Mouse (Mus musculus): Measurements from ENCODE around the gene Mllt11. TPM values are rescaled to one million over a fixed set of nuclear protein-coding genes. Genes with fewer than 3 reads are reported as not detected.

The Mllt11 gene
- polyA plus RNA-seq, 1 experiment: 23.3 TPM

- no peak overlapping the region; the same call in 1 of the 2 replicates for H3K27ac ChIP-seq (ENCODE audit: insufficient read depth, low read depth, low read length)
- TF ChIP-seq CTCF (IDR thresholded peaks at IDR 0.05; ENCODE audit: low read depth, low read length): no peak
- no peak for TF ChIP-seq POLR2A (IDR thresholded peaks at IDR 0.05; ENCODE audit: borderline replicate concordance, low read depth, low read length)
- H3K4me3 ChIP-seq (ENCODE audit: insufficient read depth, low read length): no peak overlapping the region
- H3K4me1 ChIP-seq (ENCODE audit: control insufficient read depth, insufficient read depth, low read length): peaks cover 22% of the 10 kb centered on the region
These were observed 800 bp upstream of the Mllt11 start for GRCm38 (mm10) chr3:95232771-95233170.

GRCm38 (mm10) chr3:95230495-95231297, 1.3 kb downstream of the Mllt11 start:
- Histone ChIP-seq H3K4me1 (ENCODE audit: control insufficient read depth, insufficient read depth, low read length) (peaks cover 18% of the 10 kb centered on the region), H3K27ac (ENCODE audit: insufficient read depth, low read depth, low read length) (peak overlapping the region; percentile 99), H3K4me3 (ENCODE audit: insufficient read depth, low read length) (peak overlapping the region; percentile 88)
- no peak for TF ChIP-seq POLR2A (IDR thresholded peaks at IDR 0.05; ENCODE audit: borderline replicate concordance, low read depth, low read length)
- TF ChIP-seq CTCF (IDR thresholded peaks at IDR 0.05; ENCODE audit: low read depth, low read length): no peak

- TF ChIP-seq CTCF (IDR thresholded peaks at IDR 0.05; ENCODE audit: low read depth, low read length): no peak
- TF ChIP-seq POLR2A (IDR thresholded peaks at IDR 0.05; ENCODE audit: borderline replicate concordance, low read depth, low read length): no peak
- peaks cover 18% of the 10 kb centered on the region for H3K4me1 ChIP-seq (ENCODE audit: control insufficient read depth, insufficient read depth, low read length)
These were observed 2.0 kb downstream of the Mllt11 start for GRCm38 (mm10) chr3:95229781-95230494.

GRCm38 (mm10) chr3:95228894-95229780, 2.8 kb downstream of the Mllt11 start:
- H3K27ac ChIP-seq (ENCODE audit: insufficient read depth, low read depth, low read length): peak overlapping the region; percentile 99
- H3K4me3 ChIP-seq (ENCODE audit: insufficient read depth, low read length): peak overlapping the region; percentile 88
- TF ChIP-seq POLR2A (IDR thresholded peaks at IDR 0.05; ENCODE audit: borderline replicate concordance, low read depth, low read length) (no peak), CTCF (IDR thresholded peaks at IDR 0.05; ENCODE audit: low read depth, low read length) (no peak)
- peaks cover 18% of the 10 kb centered on the region for H3K4me1 ChIP-seq (ENCODE audit: control insufficient read depth, insufficient read depth, low read length)

More at GRCm38 (mm10) chr3:95229781-95230494, 2.0 kb downstream of the Mllt11 start:
- Histone ChIP-seq H3K4me3 (ENCODE audit: insufficient read depth, low read length) (peak overlapping the region; percentile 88), H3K27ac (ENCODE audit: insufficient read depth, low read depth, low read length) (peak overlapping the region; percentile 99)

GRCm38 (mm10) chr3:95228148-95228893, 3.6 kb downstream of the Mllt11 start, which contains the start of gene Cdc42se1:
Gene Cdc42se1, plus strand, starts transcription at chr3:95228732.
- Histone ChIP-seq H3K4me3 (ENCODE audit: insufficient read depth, low read length) (peak within 1 kb of the TSS; percentile 88), H3K4me1 (ENCODE audit: control insufficient read depth, insufficient read depth, low read length) (peaks cover 18% of the 10 kb centered on the region), H3K27ac (ENCODE audit: insufficient read depth, low read depth, low read length) (peak within 1 kb of the TSS; percentile 99)
- no peak for TF ChIP-seq CTCF (IDR thresholded peaks at IDR 0.05; ENCODE audit: low read depth, low read length)
- TF ChIP-seq POLR2A (IDR thresholded peaks at IDR 0.05; ENCODE audit: borderline replicate concordance, low read depth, low read length): peak; percentile 9; the same call in 1 of the 2 replicates

GRCm38 (mm10) chr3:95227214-95227613, 4.8 kb downstream of the Mllt11 start:
- peaks cover 11% of the 10 kb centered on the region for H3K4me1 ChIP-seq (ENCODE audit: control insufficient read depth, insufficient read depth, low read length)
- H3K27ac ChIP-seq (ENCODE audit: insufficient read depth, low read depth, low read length): peak overlapping the region; percentile 26
- TF ChIP-seq POLR2A (IDR thresholded peaks at IDR 0.05; ENCODE audit: borderline replicate concordance, low read depth, low read length) (no peak), CTCF (IDR thresholded peaks at IDR 0.05; ENCODE audit: low read depth, low read length) (no peak)
- H3K4me3 ChIP-seq (ENCODE audit: insufficient read depth, low read length): peak overlapping the region; percentile 55

- TF ChIP-seq CTCF (IDR thresholded peaks at IDR 0.05; ENCODE audit: low read depth, low read length): no peak
- no peak for TF ChIP-seq POLR2A (IDR thresholded peaks at IDR 0.05; ENCODE audit: borderline replicate concordance, low read depth, low read length)
- no peaks in the 10 kb centered on the region; the same call in 1 of the 2 replicates for H3K4me1 ChIP-seq (ENCODE audit: control insufficient read depth, insufficient read depth, low read length)
These were observed 7.7 kb downstream of the Mllt11 start for GRCm38 (mm10) chr3:95224295-95224694.

GRCm38 (mm10) chr3:95223041-95223440, 8.9 kb downstream of the Mllt11 start:
- Histone ChIP-seq H3K4me1 (ENCODE audit: control insufficient read depth, insufficient read depth, low read length) (no peaks in the 10 kb centered on the region; the same call in 1 of the 2 replicates), H3K27ac (ENCODE audit: insufficient read depth, low read depth, low read length) (no peak overlapping the region), H3K4me3 (ENCODE audit: insufficient read depth, low read length) (no peak overlapping the region)
- TF ChIP-seq CTCF (IDR thresholded peaks at IDR 0.05; ENCODE audit: low read depth, low read length) (no peak), POLR2A (IDR thresholded peaks at IDR 0.05; ENCODE audit: borderline replicate concordance, low read depth, low read length) (no peak)

More at GRCm38 (mm10) chr3:95224295-95224694, 7.7 kb downstream of the Mllt11 start:
- Histone ChIP-seq H3K4me3 (ENCODE audit: insufficient read depth, low read length) (no peak overlapping the region), H3K27ac (ENCODE audit: insufficient read depth, low read depth, low read length) (no peak overlapping the region)
